Mouse (Mus musculus) ovary, postnatal 36 days (tissue): ENCODE results near the gene Psmb4.
"Not testable (repeated sequence)": the region's sequence is repeated elsewhere in the genome, so short reads cannot be mapped to it uniquely, and the experiment has no call there.

Experiments used
- DNase-seq: peaks from one replicate; pipeline ENCODE4 v3.0.0; 2022; ENCODE audit warnings: low spot score, mixed read lengths

Psmb4 gene

GRCm38 (mm10) chr3:94886316-94887224, at the start of gene Psmb4:
Gene Psmb4, minus strand, starts transcription at chr3:94886961.
- DNase-seq = peak; percentile 76

- not testable (repeated sequence) for DNase-seq
Measured at GRCm38 (mm10) chr3:94936147-94936546, 49.4 kb upstream of the Psmb4 start.

- peak; percentile 38 for DNase-seq
Measured at GRCm38 (mm10) chr3:94935332-94935731, 48.6 kb upstream of the Psmb4 start.

- not testable (repeated sequence) for DNase-seq
Measured at GRCm38 (mm10) chr3:94934564-94934963, 47.8 kb upstream of the Psmb4 start.

- DNase-seq = not testable (repeated sequence)
Measured at GRCm38 (mm10) chr3:94933604-94934003, 46.8 kb upstream of the Psmb4 start.

- DNase-seq = peak; percentile 84
Measured at GRCm38 (mm10) chr3:94932809-94933564, 46.2 kb upstream of the Psmb4 start, which contains the start of gene Selenbp1. Gene Selenbp1, plus strand, starts transcription at chr3:94933056.

GRCm38 (mm10) chr3:94932279-94932678, 45.5 kb upstream of the Psmb4 start:
- DNase-seq = not testable (repeated sequence)

GRCm38 (mm10) chr3:94931427-94932082, 44.8 kb upstream of the Psmb4 start:
- not testable (repeated sequence) for DNase-seq

GRCm38 (mm10) chr3:94930386-94931266, 43.9 kb upstream of the Psmb4 start:
- peak; percentile 32 for DNase-seq

- DNase-seq = not testable (repeated sequence)
Measured at GRCm38 (mm10) chr3:94928979-94929378, 42.2 kb upstream of the Psmb4 start.

GRCm38 (mm10) chr3:94926301-94926736, 39.6 kb upstream of the Psmb4 start:
- not testable (repeated sequence) for DNase-seq

GRCm38 (mm10) chr3:94924688-94925087, 37.9 kb upstream of the Psmb4 start:
- no peak for DNase-seq

GRCm38 (mm10) chr3:94922333-94922732, 35.6 kb upstream of the Psmb4 start:
- no peak for DNase-seq

- peak; percentile 36 for DNase-seq
Measured at GRCm38 (mm10) chr3:94921104-94921503, 34.3 kb upstream of the Psmb4 start.

- no peak for DNase-seq
Measured at GRCm38 (mm10) chr3:94918845-94919244, 32.1 kb upstream of the Psmb4 start.

GRCm38 (mm10) chr3:94917816-94918361, 31.1 kb upstream of the Psmb4 start:
- peak; percentile 45 for DNase-seq

- no peak for DNase-seq
Measured at GRCm38 (mm10) chr3:94915903-94916741, 29.4 kb upstream of the Psmb4 start.

- no peak for DNase-seq
Measured at GRCm38 (mm10) chr3:94913801-94914200, 27.0 kb upstream of the Psmb4 start.

- DNase-seq = no peak
Measured at GRCm38 (mm10) chr3:94911050-94911693, 24.4 kb upstream of the Psmb4 start.
